Mouse (Mus musculus): ENCODE data around the gene Morn4. TPM values are rescaled to one million over a fixed set of nuclear protein-coding genes. Genes with fewer than 3 reads are reported as not detected.

Gene Morn4
- polyA plus RNA-seq, 1 experiment, result 1.4 TPM

- Histone ChIP-seq H3K27ac (ENCODE audit: control insufficient read depth, insufficient read depth, low read depth, low read length, poor library complexity) (no peak overlapping the region), H3K4me1 (ENCODE audit: control insufficient read depth, insufficient read depth, low read length) (no peaks in the 10 kb centered on the region), H3K4me3 (replicated peaks; ENCODE audit: control insufficient read depth, low read depth, low read length) (no peak overlapping the region)
- 67% methylated on average over 11 of the region's 11 CpGs for WGBS
- TF ChIP-seq POLR2A (IDR thresholded peaks at IDR 0.05; ENCODE audit: borderline replicate concordance, control insufficient read depth, low read depth, low read length), result no peak
- TF ChIP-seq CTCF (IDR thresholded peaks at IDR 0.05; ENCODE audit: control insufficient read depth, insufficient read depth, low read length), result no peak
Observed at GRCm38 (mm10) chr19:42034881-42035455, 51.2 kb downstream of the Morn4 start.

- H3K4me1 ChIP-seq (ENCODE audit: control insufficient read depth, insufficient read depth, low read length), result no peaks in the 10 kb centered on the region
- no peak overlapping the region for H3K4me3 ChIP-seq (replicated peaks; ENCODE audit: control insufficient read depth, low read depth, low read length)
- no peak overlapping the region for H3K27ac ChIP-seq (ENCODE audit: control insufficient read depth, insufficient read depth, low read depth, low read length, poor library complexity)
- 56% methylated on average over 9 of the region's 9 CpGs for WGBS
- TF ChIP-seq CTCF (IDR thresholded peaks at IDR 0.05; ENCODE audit: control insufficient read depth, insufficient read depth, low read length), result no peak
- TF ChIP-seq POLR2A (IDR thresholded peaks at IDR 0.05; ENCODE audit: borderline replicate concordance, control insufficient read depth, low read depth, low read length), result no peak
Observed at GRCm38 (mm10) chr19:42034146-42034775, 51.9 kb downstream of the Morn4 start.

- Histone ChIP-seq H3K4me1 (ENCODE audit: control insufficient read depth, insufficient read depth, low read length) (no peaks in the 10 kb centered on the region), H3K27ac (ENCODE audit: control insufficient read depth, insufficient read depth, low read depth, low read length, poor library complexity) (no peak overlapping the region), H3K4me3 (replicated peaks; ENCODE audit: control insufficient read depth, low read depth, low read length) (no peak overlapping the region)
- WGBS, result 84% methylated on average over 14 of the region's 14 CpGs
- TF ChIP-seq POLR2A (IDR thresholded peaks at IDR 0.05; ENCODE audit: borderline replicate concordance, control insufficient read depth, low read depth, low read length) (no peak), CTCF (IDR thresholded peaks at IDR 0.05; ENCODE audit: control insufficient read depth, insufficient read depth, low read length) (no peak)
Observed at GRCm38 (mm10) chr19:42033611-42034010, 52.5 kb downstream of the Morn4 start.

- H3K27ac ChIP-seq (ENCODE audit: control insufficient read depth, insufficient read depth, low read depth, low read length, poor library complexity), result no peak overlapping the region
- H3K4me1 ChIP-seq (ENCODE audit: control insufficient read depth, insufficient read depth, low read length), result no peaks in the 10 kb centered on the region
- 88% methylated on average over 5 of the region's 5 CpGs for WGBS
- no peak overlapping the region for H3K4me3 ChIP-seq (replicated peaks; ENCODE audit: control insufficient read depth, low read depth, low read length)
- no peak for TF ChIP-seq CTCF (IDR thresholded peaks at IDR 0.05; ENCODE audit: control insufficient read depth, insufficient read depth, low read length)
- TF ChIP-seq POLR2A (IDR thresholded peaks at IDR 0.05; ENCODE audit: borderline replicate concordance, control insufficient read depth, low read depth, low read length), result no peak
Observed at GRCm38 (mm10) chr19:42031112-42031511, 55.0 kb downstream of the Morn4 start.

- Histone ChIP-seq H3K4me3 (replicated peaks; ENCODE audit: control insufficient read depth, low read depth, low read length) (no peak overlapping the region), H3K4me1 (ENCODE audit: control insufficient read depth, insufficient read depth, low read length) (no peaks in the 10 kb centered on the region; the same call in 1 of the 2 replicates), H3K27ac (ENCODE audit: control insufficient read depth, insufficient read depth, low read depth, low read length, poor library complexity) (no peak overlapping the region)
- 6% methylated on average over 5 of the region's 5 CpGs for WGBS
- TF ChIP-seq POLR2A (IDR thresholded peaks at IDR 0.05; ENCODE audit: borderline replicate concordance, control insufficient read depth, low read depth, low read length) (no peak), CTCF (IDR thresholded peaks at IDR 0.05; ENCODE audit: control insufficient read depth, insufficient read depth, low read length) (peak; percentile 99)
Observed at GRCm38 (mm10) chr19:42026158-42026557, 60.0 kb downstream of the Morn4 start.

Other genes starting within 250 kb of the Morn4 start
- 4.5 and 9.7 TPM in 2 replicates for gene Frat2, start 238.2 kb downstream of the Morn4 start, polyA plus RNA-seq (2011; ENCODE audit: insufficient read depth, insufficient read length, low replicate concordance, missing spikeins)
- 5.8 and 12.5 TPM in 2 replicates for gene Rrp12, start 190.2 kb downstream of the Morn4 start, polyA plus RNA-seq (2011; ENCODE audit: insufficient read depth, insufficient read length, low replicate concordance, missing spikeins)
- 47.1 and 160 TPM in 2 replicates for gene Pgam1, start 174.4 kb downstream of the Morn4 start, polyA plus RNA-seq (2011; ENCODE audit: insufficient read depth, insufficient read length, low replicate concordance, missing spikeins)
- 16.4 and 24.6 TPM in 2 replicates for gene Exosc1, start 152.9 kb downstream of the Morn4 start, polyA plus RNA-seq (2011; ENCODE audit: insufficient read depth, insufficient read length, low replicate concordance, missing spikeins)
- gene Zdhhc16, start 152.9 kb downstream of the Morn4 start, polyA plus RNA-seq (2011; ENCODE audit: insufficient read depth, insufficient read length, low replicate concordance, missing spikeins), result 27.4 and 59.8 TPM in 2 replicates
- 28.0 and 45.8 TPM in 2 replicates for gene Mms19, start 105.2 kb downstream of the Morn4 start, polyA plus RNA-seq (2011; ENCODE audit: insufficient read depth, insufficient read length, low replicate concordance, missing spikeins)
- 6.0 and 10.2 TPM in 2 replicates for gene Ubtd1, start 104.6 kb downstream of the Morn4 start, polyA plus RNA-seq (2011; ENCODE audit: insufficient read depth, insufficient read length, low replicate concordance, missing spikeins)
- not detected in 2 replicates for gene Ankrd2, start 50.4 kb downstream of the Morn4 start, polyA plus RNA-seq (2011; ENCODE audit: insufficient read depth, insufficient read length, low replicate concordance, missing spikeins)
- gene Hoga1, start 40.7 kb downstream of the Morn4 start, polyA plus RNA-seq (2011; ENCODE audit: insufficient read depth, insufficient read length, low replicate concordance, missing spikeins), result 1.8 TPM in 1 of 2 replicates, not detected in the other
- gene 4933411K16Rik, start 34.1 kb downstream of the Morn4 start, polyA plus RNA-seq (2011; ENCODE audit: insufficient read depth, insufficient read length, low replicate concordance, missing spikeins), result not detected in 2 replicates
- 6.6 and 11.5 TPM in 2 replicates for gene Pi4k2a, start 4.1 kb upstream of the Morn4 start, polyA plus RNA-seq (2011; ENCODE audit: insufficient read depth, insufficient read length, low replicate concordance, missing spikeins)
- gene Avpi1, start 42.7 kb upstream of the Morn4 start, polyA plus RNA-seq (2011; ENCODE audit: insufficient read depth, insufficient read length, low replicate concordance, missing spikeins), result 2.9 TPM in 1 of 2 replicates, not detected in the other
- 8.4 and 16.9 TPM in 2 replicates for gene Marveld1, start 61.0 kb upstream of the Morn4 start, polyA plus RNA-seq (2011; ENCODE audit: insufficient read depth, insufficient read length, low replicate concordance, missing spikeins)
- gene Zfyve27, start 77.6 kb upstream of the Morn4 start, polyA plus RNA-seq (2011; ENCODE audit: insufficient read depth, insufficient read length, low replicate concordance, missing spikeins), result 20.8 and 53.1 TPM in 2 replicates
- not detected in 2 replicates for gene Sfrp5, start 115.9 kb upstream of the Morn4 start, polyA plus RNA-seq (2011; ENCODE audit: insufficient read depth, insufficient read length, low replicate concordance, missing spikeins)
- gene Golga7b, start 161.2 kb upstream of the Morn4 start, polyA plus RNA-seq (2011; ENCODE audit: insufficient read depth, insufficient read length, low replicate concordance, missing spikeins), result 1.8 TPM in 1 of 2 replicates, not detected in the other